Mouse (Mus musculus) layer of hippocampus, adult 2 months (tissue): ENCODE results near the gene Pax1. TPM values are rescaled to one million over a fixed set of nuclear protein-coding genes. Genes with fewer than 3 reads are reported as not detected.

Source experiments
- DNase-seq, 2 experiments: peaks; one replicate each; pipeline ENCODE4 v3.0.0; 2022; ENCODE audit warnings: low spot score in 2 of 2
- H3K27ac ChIP-seq: fragments of 200-600 bp; 2 replicates; pipeline ENCODE4 v1.8.1; 2022
- H3K4me3 ChIP-seq: fragments of 200-600 bp; 2 replicates; pipeline ENCODE4 v1.8.1; 2022; ENCODE audit warnings: mild to moderate bottlenecking
- CTCF ChIP-seq: fragments of 200-600 bp; conservative IDR thresholded peaks from 2 replicates; pipeline ENCODE4 v1.8.1; 2022; ENCODE audit warnings: antibody characterized with exemption, mild to moderate bottlenecking, moderate library complexity
- long read RNA-seq, 2 experiments: library from polyadenylated mRNA; stranded (forward); transcript quantifications; one replicate each; pipeline ENCODE4 v2.0.0; 2021; ENCODE audit warnings: borderline mapping rate in 2 of 2
- total RNA-seq, 2 experiments: library from RNA; stranded (reverse); gene quantifications; 2 replicates each; pipeline ENCODE4 v1.2.3; 2021

Gene Pax1
- total RNA-seq = under 1 TPM in 1 of 2 experiments, not detected in 1; 0.18 TPM
- long read RNA-seq, experiment 1 = 0 reads
- long read RNA-seq, experiment 2 = 0 reads

- H3K4me3 ChIP-seq = no peak within 1 kb of the TSS
- H3K27ac ChIP-seq = no peak within 1 kb of the TSS
- DNase-seq = no peak
- no peak for TF ChIP-seq CTCF
Measured at GRCm38 (mm10) chr2:147361581-147361980, at the start of gene Pax1. Gene Pax1 (plus strand): TSS chr2:147361925.

- Histone ChIP-seq H3K27ac (no peak overlapping the region), H3K4me3 (no peak overlapping the region)
- TF ChIP-seq CTCF = peak; percentile 80
- DNase-seq = peak in 1 of 2 experiments; percentile 35
Measured at GRCm38 (mm10) chr2:147321036-147321435, 40.7 kb upstream of the Pax1 start.

GRCm38 (mm10) chr2:147325178-147325577, 36.5 kb upstream of the Pax1 start:
- H3K4me3 ChIP-seq = no peak overlapping the region
- no peak for TF ChIP-seq CTCF
- DNase-seq = no peak
- no peak overlapping the region for H3K27ac ChIP-seq

- H3K27ac ChIP-seq = no peak overlapping the region
- DNase-seq = no peak
- no peak overlapping the region for H3K4me3 ChIP-seq
Measured at GRCm38 (mm10) chr2:147332731-147333130, 29.0 kb upstream of the Pax1 start.

GRCm38 (mm10) chr2:147338729-147339128, 23.0 kb upstream of the Pax1 start:
- no peak overlapping the region for H3K27ac ChIP-seq
- TF ChIP-seq CTCF = no peak
- H3K4me3 ChIP-seq = no peak overlapping the region
- no peak for DNase-seq

More at GRCm38 (mm10) chr2:147332731-147333130, 29.0 kb upstream of the Pax1 start:
- TF ChIP-seq CTCF = no peak

GRCm38 (mm10) chr2:147339796-147340195, 21.9 kb upstream of the Pax1 start:
- no peak for DNase-seq
- H3K4me3 ChIP-seq = no peak overlapping the region
- H3K27ac ChIP-seq = no peak overlapping the region
- TF ChIP-seq CTCF = no peak

GRCm38 (mm10) chr2:147342198-147342597, 19.5 kb upstream of the Pax1 start:
- Histone ChIP-seq H3K4me3 (no peak overlapping the region), H3K27ac (no peak overlapping the region)
- peak; percentile 82 for TF ChIP-seq CTCF
- DNase-seq = no peak

- no peak overlapping the region for H3K4me3 ChIP-seq
- no peak for DNase-seq
- no peak for TF ChIP-seq CTCF
- H3K27ac ChIP-seq = no peak overlapping the region
Measured at GRCm38 (mm10) chr2:147359716-147360115, 2.0 kb upstream of the Pax1 start.

GRCm38 (mm10) chr2:147360401-147360800, 1.3 kb upstream of the Pax1 start:
- H3K27ac ChIP-seq = no peak overlapping the region

GRCm38 (mm10) chr2:147360856-147361255, 869 bp upstream of the Pax1 start:
- TF ChIP-seq CTCF = no peak
- no peak for DNase-seq
- no peak overlapping the region for H3K4me3 ChIP-seq
- no peak overlapping the region for H3K27ac ChIP-seq

More at GRCm38 (mm10) chr2:147360401-147360800, 1.3 kb upstream of the Pax1 start:
- no peak for DNase-seq
- no peak overlapping the region for H3K4me3 ChIP-seq
- no peak for TF ChIP-seq CTCF

- DNase-seq = no peak
- Histone ChIP-seq H3K4me3 (no peak overlapping the region), H3K27ac (no peak overlapping the region)
- TF ChIP-seq CTCF = peak; percentile 54
Measured at GRCm38 (mm10) chr2:147362316-147362715, 591 bp downstream of the Pax1 start.

- DNase-seq = no peak
- H3K4me3 ChIP-seq = no peak overlapping the region
- no peak for TF ChIP-seq CTCF
- H3K27ac ChIP-seq = no peak overlapping the region
Measured at GRCm38 (mm10) chr2:147363401-147364130, 1.8 kb downstream of the Pax1 start.

GRCm38 (mm10) chr2:147364198-147364597, 2.5 kb downstream of the Pax1 start:
- Histone ChIP-seq H3K27ac (no peak overlapping the region), H3K4me3 (no peak overlapping the region)
- TF ChIP-seq CTCF = no peak
- DNase-seq = no peak

GRCm38 (mm10) chr2:147364982-147365907, 3.5 kb downstream of the Pax1 start:
- TF ChIP-seq CTCF = no peak
- no peak overlapping the region for H3K27ac ChIP-seq
- H3K4me3 ChIP-seq = no peak overlapping the region
- DNase-seq = no peak
